Mouse (Mus musculus): ENCODE measurements around the gene Drd1.
A peak's percentile ranks its signal among the peaks of the same experiment; 100 is the strongest.

Drd1 gene

GRCm38 (mm10) chr13:54055448-54055861 lies at the start of gene Drd1:
Gene Drd1, minus strand, starts transcription at chr13:54055705.
- peak; percentile 66 for DNase-seq (ENCODE audit: low read depth, low spot score)

DNA sequence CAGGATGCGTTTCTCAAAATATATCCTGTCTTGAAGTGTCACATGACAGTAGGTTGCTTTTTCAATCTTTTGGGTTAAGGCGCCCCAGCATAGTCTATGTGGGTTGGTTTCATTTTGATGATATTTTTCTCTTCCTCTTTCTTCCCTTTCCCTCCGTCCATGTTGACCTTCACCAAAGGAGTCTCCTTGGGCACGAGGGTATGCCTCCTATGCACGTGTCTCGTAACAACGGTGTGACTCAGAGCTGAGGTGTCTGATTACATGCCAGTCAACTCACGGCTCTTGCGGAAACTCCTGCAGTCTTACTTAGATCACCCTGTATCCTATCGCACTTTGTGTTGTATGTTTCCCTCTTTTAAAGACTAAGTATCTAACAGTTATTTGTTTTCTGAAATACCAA lies 48.4 kb upstream of the Drd1 start:
- no peak for DNase-seq (ENCODE audit: low read depth, low spot score)

DNA sequence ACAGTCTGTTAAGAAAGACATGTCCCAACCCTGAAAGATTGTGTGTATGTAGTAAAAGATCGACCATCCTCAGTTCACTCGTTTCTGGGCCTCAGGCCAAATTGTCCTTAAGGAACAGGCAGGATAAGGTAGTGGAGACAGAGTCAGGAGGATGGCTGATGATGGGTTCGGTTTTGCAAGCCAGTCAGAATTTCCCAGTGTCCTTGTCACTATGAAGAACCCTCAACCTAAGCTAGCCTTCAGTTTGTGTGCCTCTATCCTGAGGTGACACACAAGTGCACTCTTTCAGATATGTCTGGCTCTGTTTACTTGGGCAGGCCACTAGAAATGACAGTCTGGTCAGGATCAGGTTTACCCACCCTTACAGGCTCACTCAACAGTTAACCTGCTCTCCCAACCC lies 47.8 kb upstream of the Drd1 start:
- DNase-seq (ENCODE audit: low read depth, low spot score) = no peak

DNA sequence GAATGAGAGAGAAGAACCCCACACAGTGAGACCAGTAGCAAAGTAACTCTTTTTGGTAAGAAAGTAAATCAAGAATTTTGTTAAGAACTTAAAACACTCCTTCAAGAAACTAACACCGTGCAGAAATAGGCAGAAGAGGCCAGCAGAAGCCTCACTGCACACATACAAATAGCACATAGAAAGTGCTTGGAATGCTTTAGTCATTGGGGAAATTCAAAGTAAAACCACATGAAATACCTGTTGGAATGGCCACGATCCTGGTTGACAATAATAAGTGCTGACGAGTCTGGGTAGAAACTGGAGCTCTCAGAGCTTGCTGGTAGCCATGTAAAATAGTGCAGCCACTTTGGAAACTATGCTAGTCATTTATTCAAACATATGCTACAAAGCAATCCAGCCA lies 46.6 kb upstream of the Drd1 start:
- DNase-seq (ENCODE audit: low read depth, low spot score) = no peak

GRCm38 (mm10) chr13:54101031-54101820 lies 45.7 kb upstream of the Drd1 start:
- peak; percentile 2 for DNase-seq (ENCODE audit: low read depth, low spot score)

DNA sequence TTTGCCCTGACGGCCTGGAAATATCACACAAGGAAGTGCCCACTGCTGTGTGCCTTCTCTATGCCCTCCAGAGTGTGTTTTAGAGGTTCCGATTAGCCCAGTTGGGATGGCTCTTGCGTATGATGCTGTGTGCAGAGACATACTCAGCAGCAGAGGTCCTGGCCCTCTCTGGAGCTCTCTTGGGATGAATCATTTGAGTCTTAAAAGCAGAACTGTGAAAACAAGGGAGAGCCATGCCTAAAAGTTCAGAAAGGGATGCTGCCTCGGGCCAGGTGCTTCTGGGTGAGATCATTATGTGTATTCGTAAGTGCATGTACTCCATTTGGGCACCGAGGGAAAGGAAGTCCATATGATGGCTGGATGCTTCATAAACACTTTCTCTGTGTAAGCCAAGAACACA lies 42.3 kb upstream of the Drd1 start:
- DNase-seq (ENCODE audit: low read depth, low spot score) = no peak

GRCm38 (mm10) chr13:54097227-54097626 lies 41.7 kb upstream of the Drd1 start:
- no peak for DNase-seq (ENCODE audit: low read depth, low spot score)

- DNase-seq (ENCODE audit: low read depth, low spot score) = no peak
Observed at GRCm38 (mm10) chr13:54095721-54096120, 40.2 kb upstream of the Drd1 start.

- no peak for DNase-seq (ENCODE audit: low read depth, low spot score)
Observed at GRCm38 (mm10) chr13:54094963-54095362, 39.5 kb upstream of the Drd1 start.

DNA sequence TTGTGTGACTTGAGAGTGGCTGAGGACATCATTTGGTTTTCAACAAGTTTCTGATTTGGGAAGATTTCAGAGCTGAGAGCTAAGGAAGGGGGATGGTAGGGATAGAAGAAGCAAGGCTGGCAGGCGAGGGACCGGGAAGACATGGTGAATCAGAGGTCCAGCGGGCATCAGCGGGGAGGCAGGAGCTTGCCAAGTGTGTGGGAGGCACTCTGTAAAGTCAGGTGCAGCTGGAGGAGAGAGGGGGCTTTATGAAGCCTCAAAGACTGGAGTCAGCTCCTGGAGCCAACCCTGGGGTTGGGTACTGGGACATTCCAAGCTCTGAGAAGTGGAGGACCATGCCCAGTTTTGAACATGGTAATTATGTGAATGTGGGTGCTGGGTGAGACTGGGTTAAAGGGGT lies 38.8 kb upstream of the Drd1 start:
- no peak for DNase-seq (ENCODE audit: low read depth, low spot score)

DNA sequence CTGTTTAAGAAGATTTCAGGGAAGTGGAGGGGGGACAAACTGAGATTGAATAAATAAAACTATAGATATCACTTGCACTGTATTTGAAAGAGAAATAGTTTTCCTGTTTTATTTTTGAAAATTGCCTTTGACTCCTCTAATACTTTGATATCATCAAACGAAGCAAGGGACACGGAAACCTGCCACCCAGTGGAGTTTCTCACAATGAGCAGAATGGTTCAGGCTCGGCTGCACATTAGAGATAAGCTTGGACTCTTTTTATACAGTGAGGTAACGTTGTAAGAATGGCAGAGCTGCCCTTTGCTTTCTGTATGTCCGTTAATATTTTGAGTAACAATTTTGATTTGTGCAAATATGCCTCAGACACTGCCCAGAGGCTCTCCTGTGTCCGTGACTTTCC lies 36.2 kb upstream of the Drd1 start:
- DNase-seq (ENCODE audit: low read depth, low spot score) = no peak

DNA sequence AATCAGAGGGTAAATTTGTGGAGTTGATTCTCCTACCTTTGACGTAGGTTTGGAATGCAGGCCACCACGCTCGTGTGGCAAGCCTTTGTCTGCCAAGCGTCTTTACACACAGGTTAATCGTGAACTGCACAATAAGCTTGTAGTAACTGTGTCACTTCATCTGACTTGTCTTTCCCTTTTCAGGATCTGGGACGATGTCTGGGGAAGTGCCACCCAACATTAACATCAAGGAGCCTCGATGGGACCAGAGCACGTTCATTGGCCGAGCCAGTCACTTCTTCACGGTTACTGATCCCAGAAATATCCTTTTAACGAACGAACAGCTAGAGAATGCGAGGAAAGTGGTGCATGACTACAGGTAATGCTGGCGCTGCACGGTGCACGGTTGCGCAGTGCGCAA lies 29.8 kb upstream of the Drd1 start:
- no peak for DNase-seq (ENCODE audit: low read depth, low spot score)

- no peak for DNase-seq (ENCODE audit: low read depth, low spot score)
Observed at GRCm38 (mm10) chr13:54084826-54085225, 29.3 kb upstream of the Drd1 start.

DNA sequence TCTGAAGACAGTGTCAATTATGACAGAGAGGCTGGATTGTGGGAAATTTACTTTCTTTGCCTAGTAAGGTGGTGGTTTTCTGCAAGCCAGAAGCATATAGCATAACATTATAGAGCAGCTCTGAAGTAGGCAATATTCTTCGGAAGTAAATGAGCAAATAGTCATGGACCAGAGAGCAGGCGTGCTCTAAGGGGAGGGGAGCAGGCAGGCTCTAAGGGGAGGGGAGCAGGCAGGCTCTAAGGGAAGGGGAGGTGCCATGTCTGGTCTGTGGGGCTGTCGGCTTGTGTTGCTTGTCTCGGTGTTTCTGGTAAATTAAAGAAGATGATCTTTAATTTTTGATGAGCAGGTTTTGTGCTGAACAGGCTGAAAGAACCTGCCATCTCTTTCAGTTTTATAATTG lies 28.7 kb upstream of the Drd1 start:
- no peak for DNase-seq (ENCODE audit: low read depth, low spot score)

DNA sequence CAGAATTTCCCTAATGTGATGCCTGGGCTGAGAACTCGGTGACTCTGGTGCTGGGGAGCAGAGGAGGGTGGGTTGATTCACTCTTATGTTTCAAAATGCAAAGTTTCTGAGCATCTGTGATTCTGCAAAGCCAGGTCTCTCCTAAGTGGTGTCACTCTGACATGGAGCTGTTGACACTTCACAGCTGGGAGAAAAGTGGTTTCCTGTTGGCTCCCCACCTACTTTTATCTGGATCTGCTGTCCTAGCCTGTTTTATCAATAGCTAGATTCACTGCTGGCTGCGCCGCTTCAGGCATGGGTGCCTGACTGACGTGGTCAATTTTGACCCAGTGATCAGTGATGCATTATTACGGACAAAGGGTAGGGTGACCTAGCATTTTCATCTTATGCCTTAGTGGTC lies 27.4 kb upstream of the Drd1 start:
- no peak for DNase-seq (ENCODE audit: low read depth, low spot score)

DNA sequence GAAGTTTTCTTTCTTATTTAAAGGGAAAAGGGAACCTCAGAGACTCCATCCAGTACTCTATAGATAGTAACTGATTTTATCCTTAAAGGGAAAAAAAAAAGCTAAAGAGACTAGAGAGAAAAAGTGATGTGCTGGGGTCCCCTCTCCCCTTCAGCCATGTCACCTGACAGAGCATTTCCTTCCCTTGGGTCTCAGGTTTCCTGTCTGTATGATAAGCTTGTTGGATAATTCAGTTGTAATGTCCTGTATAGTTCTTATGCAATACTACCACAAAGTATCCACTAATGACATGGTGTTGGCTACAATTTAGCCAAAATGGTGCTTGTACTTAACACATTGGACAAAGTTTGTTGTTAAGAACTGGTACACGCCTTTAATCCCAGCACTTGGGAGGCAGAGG lies 25.3 kb upstream of the Drd1 start:
- DNase-seq (ENCODE audit: low read depth, low spot score) = no peak

DNA sequence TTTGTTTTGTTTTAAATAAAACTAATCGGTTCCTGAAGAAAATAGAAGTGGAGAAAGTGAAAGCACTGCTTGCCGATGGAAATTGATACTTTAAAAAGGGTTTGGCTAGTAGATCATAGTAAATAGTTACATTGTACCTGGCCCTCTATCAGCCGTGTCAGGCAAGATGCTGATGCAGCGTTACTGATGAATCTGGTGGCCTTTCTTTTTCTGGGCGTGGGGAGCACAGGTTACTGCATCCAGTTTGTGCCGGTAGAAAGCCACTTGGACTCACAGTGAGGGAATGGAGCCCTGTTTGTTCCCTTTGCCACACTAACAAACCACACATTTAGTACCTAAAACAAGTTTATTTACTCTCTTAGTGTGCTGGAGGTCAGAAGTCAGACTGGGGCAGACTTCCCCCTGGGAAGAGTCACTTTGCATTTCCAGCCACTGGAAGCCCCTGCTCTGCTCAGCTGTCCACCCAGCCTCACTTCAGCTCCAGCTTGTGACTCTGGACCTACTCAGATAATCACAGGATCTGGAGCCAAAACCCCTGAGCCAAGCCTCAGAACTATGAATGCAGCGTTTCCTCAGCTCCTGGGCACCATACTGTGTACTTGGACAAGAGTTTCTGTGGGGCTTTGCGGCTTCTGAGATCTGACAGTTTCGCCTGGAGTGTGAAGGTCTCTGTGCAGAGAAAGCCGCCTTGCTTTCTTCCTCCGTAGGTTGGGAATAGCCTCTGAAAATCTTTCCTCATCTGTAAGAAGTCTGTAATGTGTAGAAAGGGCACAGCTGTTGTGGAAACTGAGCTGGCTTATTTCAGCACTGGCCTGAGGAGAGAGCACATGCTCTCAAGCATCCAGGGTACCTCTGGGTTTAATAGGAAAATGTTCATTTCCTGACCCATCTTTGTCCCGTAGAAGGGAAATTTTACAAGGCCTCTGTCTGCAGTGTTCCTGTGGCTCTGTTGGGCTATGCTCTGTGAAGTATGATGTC lies 24.6 kb upstream of the Drd1 start:
- DNase-seq (ENCODE audit: low read depth, low spot score) = no peak

DNA sequence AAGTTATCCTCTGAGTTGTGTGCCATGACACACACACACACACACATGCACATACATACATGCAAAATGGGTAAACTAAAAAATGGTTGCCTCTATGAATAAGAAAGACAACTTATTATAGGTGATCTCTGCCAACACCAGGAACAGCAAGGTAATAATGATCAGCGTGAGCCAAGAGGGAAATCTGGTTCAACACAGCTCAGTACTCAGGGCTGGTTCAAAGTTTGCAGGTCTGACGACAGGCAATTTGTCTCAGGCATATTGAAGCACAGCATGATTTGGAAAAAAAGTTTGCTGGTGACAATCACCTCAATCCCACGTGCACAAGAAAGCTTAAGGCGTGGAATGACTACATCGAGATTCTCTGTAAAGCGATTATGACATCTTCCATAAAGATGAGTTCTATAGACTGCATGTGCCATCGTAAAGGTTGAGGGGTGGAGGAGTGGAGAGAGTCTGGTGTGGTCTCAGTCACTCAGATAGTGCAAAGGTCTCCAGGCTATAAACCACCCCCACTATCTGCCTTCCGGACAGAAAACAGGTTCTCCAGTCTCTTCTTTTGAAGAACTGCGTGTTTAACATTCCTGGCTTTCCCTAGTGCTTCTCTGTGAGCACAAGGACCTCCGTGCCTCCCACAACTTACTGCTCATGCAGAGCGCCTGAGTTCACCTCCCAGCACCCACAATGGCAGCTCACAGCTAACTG lies 22.1 kb upstream of the Drd1 start:
- no peak for DNase-seq (ENCODE audit: low read depth, low spot score)

DNA sequence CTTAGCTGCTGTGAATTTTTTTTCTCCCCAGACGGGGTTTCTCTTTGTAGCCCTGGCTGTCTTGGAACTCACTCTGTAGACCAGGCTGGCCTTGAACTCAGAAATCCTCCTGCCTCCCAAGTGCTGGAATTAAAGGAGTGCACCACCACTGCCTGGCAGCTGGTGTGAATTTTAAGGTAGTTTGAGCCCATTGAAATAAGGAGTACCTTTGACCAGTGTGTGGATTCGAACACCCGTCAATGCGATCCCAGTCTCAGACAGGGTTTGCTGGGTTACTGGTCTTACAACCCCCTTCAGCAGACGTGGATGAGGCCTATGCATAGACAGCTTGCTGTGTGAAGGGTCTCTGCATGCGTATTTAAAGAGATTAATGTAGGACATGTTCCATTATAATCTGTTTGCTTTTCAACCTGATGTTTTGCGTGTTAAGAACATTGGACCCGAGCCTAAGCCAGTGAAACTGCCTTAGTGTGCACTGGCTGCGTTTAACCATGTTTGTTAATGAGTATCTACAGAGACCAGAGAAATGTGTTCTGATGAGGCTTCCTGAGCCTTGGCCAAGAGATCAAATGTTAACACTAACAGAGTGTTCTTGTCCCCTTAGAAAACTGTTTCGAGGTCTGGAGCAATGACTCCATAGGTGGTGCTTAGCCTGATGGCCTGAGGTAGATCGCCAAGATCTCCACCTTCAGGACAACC lies 21.4 kb upstream of the Drd1 start:
- no peak for DNase-seq (ENCODE audit: low read depth, low spot score)

DNA sequence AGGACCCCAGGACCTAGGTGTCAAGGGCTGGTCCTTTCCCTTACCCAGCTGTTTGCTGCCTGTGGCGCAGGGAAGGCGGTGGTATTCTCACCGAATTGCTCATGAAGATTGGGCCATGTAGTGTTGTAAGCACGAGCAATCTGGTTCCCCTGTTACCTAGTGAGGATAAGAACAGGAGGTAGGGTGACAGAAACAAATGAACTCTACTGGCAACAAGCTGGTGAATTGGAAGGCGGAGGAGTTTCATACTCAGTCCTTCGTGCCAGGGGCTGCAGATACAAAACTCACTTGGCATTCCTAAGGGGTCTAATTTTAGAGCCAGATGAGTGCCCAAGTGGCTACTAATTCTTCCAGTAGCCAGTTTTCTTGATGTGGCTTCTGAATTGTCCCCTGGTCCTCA lies 20.5 kb upstream of the Drd1 start:
- no peak for DNase-seq (ENCODE audit: low read depth, low spot score)

- DNase-seq (ENCODE audit: low read depth, low spot score) = peak; percentile 20
Observed at GRCm38 (mm10) chr13:54075416-54075815, 19.9 kb upstream of the Drd1 start.

Data from CD4-positive, CD25-positive, alpha-beta regulatory T cell, adult 2 months (primary cell).